Mouse (Mus musculus): ENCODE measurements around the gene Zfp39. TPM values are rescaled to one million over a fixed set of nuclear protein-coding genes. Genes with fewer than 3 reads are reported as not detected.
A peak's percentile ranks its signal among the peaks of the same experiment; 100 is the strongest.

Zfp39 gene
- polyA plus RNA-seq (2016; fragmentation: Nextera tagmentation; extraction: Ambion mirVana) = 5.6 and 6.8 TPM in 2 replicates

- H3K9me3 ChIP-seq = no peaks in the 10 kb centered on the region
- peaks cover 11% of the 10 kb centered on the region for H3K4me1 ChIP-seq
- H3K27me3 ChIP-seq = no peaks in the 10 kb centered on the region
- peak within 1 kb of the TSS; percentile 80 for H3K27ac ChIP-seq
- H3K9ac ChIP-seq = peak within 1 kb of the TSS; percentile 88
- peak within 1 kb of the TSS; percentile 85 for H3K4me2 ChIP-seq
- ATAC-seq (ENCODE audit: low FRiP score) = peak; percentile 99
- peaks cover 24% of the 10 kb centered on the region for H3K36me3 ChIP-seq (replicated peaks)
- peak within 1 kb of the TSS; percentile 75 for H3K4me3 ChIP-seq (replicated peaks)
- WGBS = under 1% methylated on average over 40 of the region's 40 CpGs
Measured at GRCm38 (mm10) chr11:58903511-58904409, at the start of gene Zfp39. TSS of gene Zfp39 (minus strand) at chr11:58904225.

- under 1% methylated on average over 33 of the region's 33 CpGs for WGBS
- Histone ChIP-seq H3K27me3 (no peaks in the 10 kb centered on the region), H3K4me3 (replicated peaks) (peak overlapping the region; percentile 71), H3K9ac (peak overlapping the region; percentile 91), H3K36me3 (replicated peaks) (peaks cover 9% of the 10 kb centered on the region), H3K4me2 (peak overlapping the region; percentile 92), H3K9me3 (no peaks in the 10 kb centered on the region), H3K27ac (peak overlapping the region; percentile 100), H3K4me1 (peaks cover 49% of the 10 kb centered on the region)
- ATAC-seq (ENCODE audit: low FRiP score) = peak; percentile 39
Measured at GRCm38 (mm10) chr11:58953351-58954169, 49.5 kb upstream of the Zfp39 start.

GRCm38 (mm10) chr11:58951210-58951609, 47.2 kb upstream of the Zfp39 start:
- Histone ChIP-seq H3K27me3 (no peaks in the 10 kb centered on the region), H3K4me2 (no peak overlapping the region), H3K9ac (no peak overlapping the region)

GRCm38 (mm10) chr11:58949480-58950431, 45.7 kb upstream of the Zfp39 start:
- Histone ChIP-seq H3K9me3 (no peaks in the 10 kb centered on the region), H3K27ac (peak overlapping the region; percentile 99), H3K27me3 (no peaks in the 10 kb centered on the region), H3K4me1 (peaks cover 35% of the 10 kb centered on the region), H3K9ac (peak overlapping the region; percentile 91), H3K4me3 (replicated peaks) (peak overlapping the region; percentile 64), H3K4me2 (peak overlapping the region; percentile 60), H3K36me3 (replicated peaks) (no peaks in the 10 kb centered on the region)
- ATAC-seq (ENCODE audit: low FRiP score) = peak; percentile 47
- WGBS = 2% methylated on average over 20 of the region's 20 CpGs

More at GRCm38 (mm10) chr11:58951210-58951609, 47.2 kb upstream of the Zfp39 start:
- no peak overlapping the region for H3K4me3 ChIP-seq (replicated peaks)
- peak overlapping the region; percentile 53; the same call in 1 of the 2 replicates for H3K27ac ChIP-seq
- no peaks in the 10 kb centered on the region for H3K9me3 ChIP-seq
- 71% methylated on average over 5 of the region's 5 CpGs for WGBS
- H3K36me3 ChIP-seq (replicated peaks) = no peaks in the 10 kb centered on the region
- H3K4me1 ChIP-seq = peaks cover 38% of the 10 kb centered on the region
- ATAC-seq (ENCODE audit: low FRiP score) = no peak

- Histone ChIP-seq H3K27me3 (peaks cover under 1% of the 10 kb centered on the region; the same call in 1 of the 2 replicates), H3K9ac (peak within 1 kb of the TSS; percentile 91), H3K4me1 (peaks cover 35% of the 10 kb centered on the region), H3K4me2 (peak within 1 kb of the TSS; percentile 71), H3K4me3 (replicated peaks) (peak within 1 kb of the TSS; percentile 64), H3K36me3 (replicated peaks) (no peaks in the 10 kb centered on the region), H3K9me3 (no peaks in the 10 kb centered on the region), H3K27ac (peak within 1 kb of the TSS; percentile 99)
- WGBS = under 1% methylated on average over 48 of the region's 48 CpGs
- peak; percentile 91 for ATAC-seq (ENCODE audit: low FRiP score)
Measured at GRCm38 (mm10) chr11:58948542-58949479, 44.8 kb upstream of the Zfp39 start, which contains the start of gene Hist3h2ba. TSS of gene Hist3h2ba (plus strand) at chr11:58948920.

- WGBS = 13% methylated on average over 23 of the region's 23 CpGs
- peaks cover 7% of the 10 kb centered on the region; the same call in 1 of the 2 replicates for H3K27me3 ChIP-seq
- ATAC-seq (ENCODE audit: low FRiP score) = peak; percentile 61
Measured at GRCm38 (mm10) chr11:58947798-58948528, 43.9 kb upstream of the Zfp39 start.

GRCm38 (mm10) chr11:58947306-58947705, 43.3 kb upstream of the Zfp39 start:
- Histone ChIP-seq H3K27ac (peak overlapping the region; percentile 99), H3K4me1 (peaks cover 25% of the 10 kb centered on the region), H3K27me3 (peaks cover 7% of the 10 kb centered on the region; the same call in 1 of the 2 replicates), H3K9ac (peak overlapping the region; percentile 68; the same call in 1 of the 2 replicates), H3K36me3 (replicated peaks) (no peaks in the 10 kb centered on the region), H3K4me2 (peak overlapping the region; percentile 71), H3K9me3 (no peaks in the 10 kb centered on the region), H3K4me3 (replicated peaks) (no peak overlapping the region)
- ATAC-seq (ENCODE audit: low FRiP score) = no peak
- 80% methylated on average over 3 of the region's 3 CpGs for WGBS

More at GRCm38 (mm10) chr11:58947798-58948528, 43.9 kb upstream of the Zfp39 start:
- Histone ChIP-seq H3K4me2 (peak overlapping the region; percentile 71), H3K4me3 (replicated peaks) (peak overlapping the region; percentile 64), H3K36me3 (replicated peaks) (no peaks in the 10 kb centered on the region), H3K27ac (peak overlapping the region; percentile 99), H3K9ac (peak overlapping the region; percentile 68), H3K9me3 (no peaks in the 10 kb centered on the region), H3K4me1 (peaks cover 28% of the 10 kb centered on the region)

- no peaks in the 10 kb centered on the region for H3K9me3 ChIP-seq
- H3K4me2 ChIP-seq = no peak overlapping the region
- H3K4me3 ChIP-seq (replicated peaks) = no peak overlapping the region
- WGBS = 81% methylated on average over 5 of the region's 5 CpGs
- peaks cover 16% of the 10 kb centered on the region for H3K4me1 ChIP-seq
- no peaks in the 10 kb centered on the region for H3K36me3 ChIP-seq (replicated peaks)
- peaks cover 7% of the 10 kb centered on the region; the same call in 1 of the 2 replicates for H3K27me3 ChIP-seq
- H3K27ac ChIP-seq = no peak overlapping the region
- no peak overlapping the region for H3K9ac ChIP-seq
- ATAC-seq (ENCODE audit: low FRiP score) = no peak
Measured at GRCm38 (mm10) chr11:58944136-58944535, 40.1 kb upstream of the Zfp39 start.

- Histone ChIP-seq H3K9me3 (no peaks in the 10 kb centered on the region), H3K4me1 (peaks cover 29% of the 10 kb centered on the region), H3K4me3 (replicated peaks) (peak overlapping the region; percentile 98), H3K4me2 (peak overlapping the region; percentile 84), H3K27ac (peak overlapping the region; percentile 97), H3K36me3 (replicated peaks) (peaks cover 24% of the 10 kb centered on the region), H3K9ac (peak overlapping the region; percentile 99), H3K27me3 (peaks cover 7% of the 10 kb centered on the region; the same call in 1 of the 2 replicates)
- 14% methylated on average over 6 of the region's 6 CpGs for WGBS
- ATAC-seq (ENCODE audit: low FRiP score) = no peak
Measured at GRCm38 (mm10) chr11:58939088-58939439, 35.0 kb upstream of the Zfp39 start.
